Mouse (Mus musculus) C2C12 (cell line): ENCODE results near the gene Oxtr.

Source experiments
- CTCF ChIP-seq: IDR thresholded peaks from one replicate; pipeline ENCODE4 v1.5.1; 2011; ENCODE audit not compliant: control insufficient read depth, insufficient read depth, insufficient read length
- MAX ChIP-seq: IDR thresholded peaks from one replicate; pipeline ENCODE4 v1.6.1; 2011; ENCODE audit warnings: mild to moderate bottlenecking, control low read depth
- USF1 ChIP-seq: IDR thresholded peaks from one replicate; pipeline ENCODE4 v1.6.1; 2011; ENCODE audit warnings: low read depth, mild to moderate bottlenecking, control low read depth, moderate library complexity

- TF ChIP-seq CTCF (no peak), USF1 (no peak), MAX (no peak)
These were observed 23.7 kb downstream of the Oxtr start for GRCm38 (mm10) chr6:112466001-112466400.
